Mouse (Mus musculus) thymus, adult 2 months (tissue): Measurements from ENCODE around the gene Wdr73. TPM values are rescaled to one million over a fixed set of nuclear protein-coding genes. Genes with fewer than 3 reads are reported as not detected.
"Not testable (repeated sequence)": the region's sequence is repeated elsewhere in the genome, so short reads cannot be mapped to it uniquely, and the experiment has no call there.

Experiments
- DNase-seq: peaks from one replicate; pipeline ENCODE4 v3.0.0; 2021
- H3K27ac ChIP-seq: fragments of 200-500 bp; 2 replicates; pipeline ENCODE4 v1.5.1; 2012; ENCODE audit warnings: low read length, control low read depth; ENCODE audit not compliant: control insufficient read depth, insufficient read depth
- H3K27me3 ChIP-seq: fragments of 200-500 bp; 2 replicates; pipeline ENCODE4 v1.6.1; 2012; ENCODE audit warnings: mild to moderate bottlenecking, low read length, moderate library complexity, mixed read lengths; ENCODE audit not compliant: control insufficient read depth, insufficient read depth
- H3K36me3 ChIP-seq: fragments of 200-500 bp; 2 replicates; pipeline ENCODE4 v1.6.1; 2012; ENCODE audit warnings: mild to moderate bottlenecking, low read length, moderate library complexity; ENCODE audit not compliant: control insufficient read depth, insufficient read depth
- H3K4me1 ChIP-seq: fragments of 200-500 bp; replicated peaks from 2 replicates; pipeline ENCODE4 v1.6.1; 2012; ENCODE audit warnings: low read length; ENCODE audit not compliant: control insufficient read depth, insufficient read depth
- H3K4me3 ChIP-seq: fragments of 200-500 bp; 2 replicates; pipeline ENCODE4 v1.5.1; 2012; ENCODE audit warnings: mild to moderate bottlenecking, low read length, control low read depth, moderate library complexity; ENCODE audit not compliant: control insufficient read depth, insufficient read depth
- CTCF ChIP-seq: fragments of 200-500 bp; IDR thresholded peaks from 2 replicates; pipeline ENCODE4 v1.5.1; 2012; ENCODE audit warnings: mild to moderate bottlenecking, control low read depth, low read length, moderate library complexity, borderline replicate concordance; ENCODE audit not compliant: control insufficient read depth, poor library complexity, insufficient read depth; ENCODE audit errors: extremely low read depth
- POLR2A ChIP-seq: fragments of 200-500 bp; IDR thresholded peaks from 2 replicates; pipeline ENCODE4 v1.6.1; 2012; ENCODE audit warnings: mild to moderate bottlenecking, low read length, control low read depth, moderate library complexity; ENCODE audit not compliant: control insufficient read depth, poor library complexity, insufficient read depth; ENCODE audit errors: extremely low read depth
- WGBS: fragments of 180-500 bp; shearing (Covaris S2); methylation state at CpG from one replicate; pipeline ENCODE4 v1.1.7; 2018; 5-methylcytosine and 5-hydroxymethylcytosine counted together
- polyA plus RNA-seq: library from polyadenylated mRNA; depleted of rRNA; stranded (reverse); fragments of >200 nt; gene quantifications from 2 replicates; pipeline ENCODE4 v1.2.3, GENCODE M21; 2012; rRNA removed

Wdr73 gene
- polyA plus RNA-seq, result 27.2 and 31.3 TPM in 2 replicates

DNA sequence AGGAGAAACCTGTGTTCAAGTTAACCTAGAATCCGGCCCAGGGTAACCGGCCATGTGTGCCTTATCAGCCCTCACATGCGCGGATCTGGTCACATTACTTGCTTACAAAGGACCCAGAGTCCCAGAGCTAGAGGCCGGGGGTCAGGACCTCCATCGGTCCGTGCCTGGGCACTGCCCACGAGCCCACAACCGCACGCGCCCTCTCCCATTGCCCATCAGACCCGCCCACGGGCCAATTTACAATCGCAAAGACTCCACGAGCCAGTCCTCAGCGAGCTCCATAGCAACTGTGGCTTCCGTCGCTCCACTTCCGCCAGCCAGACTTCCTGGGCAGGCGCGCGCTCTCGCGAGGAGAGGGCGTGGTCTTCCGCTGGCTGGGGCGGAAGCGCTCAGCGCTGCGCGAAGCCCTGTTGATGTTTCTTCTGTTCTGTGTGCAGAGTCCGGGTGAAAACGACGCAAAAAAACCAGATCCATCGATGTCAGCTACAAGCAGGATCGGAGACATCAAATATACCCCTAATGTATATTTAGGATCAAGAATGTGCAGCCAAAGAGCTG is at the start of gene Wdr73:
TSS of gene Wdr73 (minus strand) at position 326 of the 558 bp plus-strand sequence.
- Histone ChIP-seq H3K4me3 (peak within 1 kb of the TSS; percentile 87), H3K4me1 (peaks cover 22% of the 10 kb centered on the region), H3K36me3 (no peaks in the 10 kb centered on the region), H3K27ac (peak within 1 kb of the TSS; percentile 79), H3K27me3 (no peaks in the 10 kb centered on the region; the same call in 1 of the 2 replicates)
- WGBS, result under 1% methylated on average over 36 of the region's 36 CpGs
- TF ChIP-seq CTCF (peak; percentile 52; the same call in 1 of the 2 replicates), POLR2A (peak; percentile 94)
- peak; percentile 92 for DNase-seq

DNA sequence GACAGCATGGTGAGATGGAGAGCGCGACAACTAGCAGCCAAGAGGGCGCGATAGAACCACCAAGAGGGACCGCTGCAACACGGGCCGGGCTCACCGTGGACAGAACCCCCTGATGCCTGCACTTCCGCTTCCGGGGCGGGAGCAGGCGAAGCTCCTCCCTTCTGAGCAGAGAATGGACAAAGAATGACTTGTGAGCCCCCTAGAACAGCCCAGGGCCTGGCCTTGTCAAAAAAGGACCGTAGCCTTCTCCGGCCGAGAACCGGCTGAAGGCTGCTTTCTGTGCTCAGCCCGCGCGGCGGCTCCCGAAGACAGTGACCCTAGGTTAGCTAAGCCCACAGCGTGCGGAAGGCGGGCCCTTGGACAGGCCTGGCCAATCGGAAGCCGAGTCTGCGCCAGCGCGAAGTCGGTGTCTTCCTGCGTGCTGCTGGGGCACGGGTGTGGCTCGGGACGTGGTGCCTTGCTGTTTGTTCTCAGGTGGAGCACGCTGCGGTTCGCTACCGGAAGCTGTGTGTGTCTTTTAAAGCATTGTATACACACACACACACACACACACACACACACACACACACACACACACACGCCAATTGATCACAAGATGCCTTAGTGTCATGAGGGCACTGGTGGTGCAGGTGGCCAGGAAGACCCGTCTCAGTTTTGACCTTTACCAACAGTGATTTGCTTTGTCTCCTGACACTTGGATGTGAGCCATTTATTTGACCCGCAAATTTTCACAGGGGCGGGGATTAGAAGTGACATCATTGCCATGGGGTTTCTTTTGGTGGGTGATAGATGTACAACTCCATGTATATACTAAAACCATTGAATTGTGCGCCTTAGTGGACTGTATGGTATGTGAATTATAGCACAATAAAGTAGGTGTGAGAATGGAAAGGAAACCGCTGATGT is 46.6 kb upstream of the Wdr73 start, which contains the start of gene Sec11a:
TSS of gene Sec11a (minus strand) at position 336 of the 906 bp plus-strand sequence.
- Histone ChIP-seq H3K27me3 (no peaks in the 10 kb centered on the region), H3K27ac (peak within 1 kb of the TSS; percentile 51), H3K36me3 (no peaks in the 10 kb centered on the region), H3K4me3 (peak within 1 kb of the TSS; percentile 88), H3K4me1 (peaks cover 7% of the 10 kb centered on the region)
- DNase-seq, result peak; percentile 95
- TF ChIP-seq POLR2A (peak; percentile 69), CTCF (0 out of 2 replicates have a peak, but pooled peaks have one; percentile 16)
- WGBS, result 2% methylated on average over 44 of the region's 44 CpGs

DNA sequence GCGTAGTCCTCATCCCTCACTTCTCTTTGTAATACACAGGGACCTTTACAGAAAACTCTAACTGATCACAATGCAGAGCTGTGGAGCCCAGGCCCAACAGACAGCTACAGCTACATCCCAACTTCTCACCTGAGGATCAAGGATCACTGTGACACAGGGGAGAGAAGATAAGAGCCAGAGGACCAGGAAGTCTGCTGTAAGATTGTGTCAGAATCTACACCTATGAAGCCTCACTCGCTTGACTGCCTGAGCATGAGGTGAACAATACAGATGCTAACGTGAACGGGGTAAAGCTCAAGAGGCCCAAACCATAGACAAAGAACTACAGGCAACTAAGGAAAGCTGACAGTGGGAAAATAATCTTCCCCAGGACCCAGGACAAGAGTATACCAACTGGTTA is 38.7 kb upstream of the Wdr73 start:
- Histone ChIP-seq H3K27me3 (no peaks in the 10 kb centered on the region), H3K4me1 (no peaks in the 10 kb centered on the region; the same call in 1 of the 2 replicates), H3K36me3 (peaks cover 4% of the 10 kb centered on the region), H3K27ac (no peak overlapping the region), H3K4me3 (no peak overlapping the region)
- no peak for DNase-seq
- WGBS, result 98% methylated on average over 4 of the region's 4 CpGs
- no peak for TF ChIP-seq CTCF
- no peak for TF ChIP-seq POLR2A

DNA sequence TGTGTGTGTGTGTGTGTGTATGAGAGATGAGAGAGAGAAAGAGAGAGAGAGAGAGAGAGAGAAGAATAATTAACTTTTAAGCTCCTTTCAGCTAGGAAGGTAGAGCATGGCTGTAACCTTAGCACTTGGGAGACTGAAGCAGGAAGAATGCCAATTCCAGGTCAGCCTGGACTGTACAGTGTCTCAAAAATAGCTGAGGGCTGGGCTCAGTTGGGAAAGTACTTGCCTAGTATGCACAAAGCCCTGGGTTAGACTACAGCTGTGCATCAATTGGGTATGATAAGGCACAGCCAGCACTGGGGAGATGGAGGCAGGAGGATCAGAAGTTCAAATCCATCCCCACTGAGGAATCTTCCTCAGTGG is 36.2 kb upstream of the Wdr73 start:
- not testable (repeated sequence) for DNase-seq, H3K27ac ChIP-seq, H3K27me3 ChIP-seq

DNA sequence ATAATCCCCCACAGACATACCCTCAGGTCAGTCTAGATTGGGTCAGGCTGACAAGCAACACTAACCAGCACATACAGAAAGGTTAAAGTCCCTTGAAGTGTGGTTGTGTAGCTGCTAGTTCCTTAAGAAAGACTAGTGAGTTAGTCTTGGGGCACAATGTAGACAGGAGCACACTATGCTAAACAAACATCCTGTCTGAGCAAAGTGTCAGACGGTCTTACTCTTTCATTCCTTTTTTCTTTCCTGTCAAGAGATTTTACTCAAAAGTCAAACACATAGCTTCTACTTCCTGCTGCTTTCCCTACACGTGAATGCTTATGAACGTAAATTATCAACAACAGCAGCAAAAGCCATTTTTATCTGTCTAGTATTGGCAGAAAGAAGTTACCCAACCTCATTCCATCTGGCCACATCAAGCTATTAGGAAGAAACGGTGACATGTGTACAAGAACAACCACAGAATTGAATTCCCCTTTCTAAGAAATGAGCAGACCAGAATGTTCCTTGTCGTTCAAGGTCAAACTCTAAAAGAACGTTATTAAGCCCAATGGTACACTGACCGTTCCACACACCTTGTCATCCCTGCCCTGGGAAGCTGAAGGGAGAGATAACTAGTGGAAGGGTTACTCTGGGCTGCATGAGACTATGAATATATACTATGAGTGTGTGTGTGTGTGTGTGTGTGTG is 35.7 kb upstream of the Wdr73 start:
- WGBS, result 7% methylated on average over 7 of the region's 7 CpGs
- not testable (repeated sequence) for H3K27ac ChIP-seq, H3K27me3 ChIP-seq, H3K4me1 ChIP-seq, DNase-seq, H3K4me3 ChIP-seq
- H3K36me3 ChIP-seq, result peaks cover 34% of the 10 kb centered on the region

More for the DNA sequence above, 36.2 kb upstream of the Wdr73 start:
- H3K4me1 ChIP-seq, H3K4me3 ChIP-seq: not testable (repeated sequence)
- H3K36me3 ChIP-seq, result peaks cover 29% of the 10 kb centered on the region

DNA sequence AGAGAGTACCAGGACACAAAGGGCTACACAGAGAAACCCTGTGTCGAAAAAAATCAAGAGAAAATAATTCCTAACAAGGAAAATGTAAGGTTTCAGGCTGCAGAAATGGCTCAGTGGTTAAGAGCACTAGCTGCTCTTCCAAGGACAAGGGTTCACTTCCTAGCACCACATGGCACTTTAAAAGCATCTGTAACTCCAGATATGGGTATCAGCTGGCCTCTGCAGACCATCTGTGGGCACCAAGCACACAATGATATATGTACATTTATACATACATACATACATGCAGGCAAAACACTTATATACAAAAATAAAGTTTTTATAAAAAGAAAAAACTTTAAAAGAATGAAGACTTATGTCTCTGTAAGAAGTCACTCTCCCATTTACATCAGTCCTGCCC is 34.8 kb upstream of the Wdr73 start:
- peaks cover 43% of the 10 kb centered on the region for H3K36me3 ChIP-seq
- H3K27ac ChIP-seq, result no peak overlapping the region
- TF ChIP-seq CTCF (no peak), POLR2A (no peak)
- 92% methylated on average over 1 of the region's 1 CpGs for WGBS
- no peaks in the 10 kb centered on the region for H3K27me3 ChIP-seq
- H3K4me1 ChIP-seq, result no peaks in the 10 kb centered on the region
- no peak for DNase-seq
- H3K4me3 ChIP-seq, result no peak overlapping the region

DNA sequence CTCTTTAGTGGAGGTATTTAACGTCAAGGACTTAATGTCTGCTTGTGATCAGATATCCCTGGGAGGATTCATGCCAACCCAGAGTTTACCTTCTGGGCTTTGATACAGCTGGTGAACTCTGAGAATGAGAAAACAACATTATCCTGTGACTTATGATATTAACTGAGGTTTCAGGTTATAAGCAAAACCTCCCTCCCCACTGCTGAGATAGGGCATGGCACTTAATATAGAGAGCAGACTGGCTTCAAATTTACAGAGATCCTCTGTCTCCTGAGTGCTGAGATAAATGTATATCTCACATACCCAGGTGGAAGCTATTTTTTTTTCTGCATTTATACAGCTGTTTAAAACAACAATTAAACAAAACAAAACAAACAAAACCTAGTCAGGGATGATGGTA is 31.7 kb upstream of the Wdr73 start:
- no peak for DNase-seq
- Histone ChIP-seq H3K4me3 (no peak overlapping the region), H3K4me1 (no peaks in the 10 kb centered on the region), H3K27ac (no peak overlapping the region), H3K36me3 (peaks cover 46% of the 10 kb centered on the region), H3K27me3 (no peaks in the 10 kb centered on the region)
- WGBS, result 93% methylated on average over 1 of the region's 1 CpGs
- TF ChIP-seq CTCF (no peak), POLR2A (no peak)
